Mouse (Mus musculus) liver, adult 2 months (tissue): ENCODE results near the gene Kcne4. TPM values are rescaled to one million over a fixed set of nuclear protein-coding genes. Genes with fewer than 3 reads are reported as not detected.
"Not testable (repeated sequence)": the region's sequence is repeated elsewhere in the genome, so short reads cannot be mapped to it uniquely, and the experiment has no call there.

ENCODE experiments used
- DNase-seq: peaks from one replicate; pipeline ENCODE4 v3.0.0-alpha.2; 2011; ENCODE audit warnings: low read depth, low spot score; ENCODE audit errors: extremely low read depth
- H3K27ac ChIP-seq: fragments of 200-500 bp; replicated peaks from 2 replicates; pipeline ENCODE4 v1.5.1; 2012; ENCODE audit warnings: low read depth, mild to moderate bottlenecking, control low read depth, inconsistent platforms, low read length; ENCODE audit not compliant: insufficient read depth
- H3K27me3 ChIP-seq: fragments of 200-500 bp; 2 replicates; pipeline ENCODE4 v1.6.1; 2012; ENCODE audit warnings: mild to moderate bottlenecking, moderate library complexity, low read length, inconsistent platforms; ENCODE audit not compliant: control insufficient read depth, insufficient read depth
- H3K36me3 ChIP-seq: fragments of 200-500 bp; 2 replicates; pipeline ENCODE4 v1.6.1; 2012; ENCODE audit warnings: low read length, inconsistent platforms; ENCODE audit not compliant: control insufficient read depth, insufficient read depth
- H3K4me1 ChIP-seq: fragments of 200-500 bp; 2 replicates; pipeline ENCODE4 v1.6.1; 2011; ENCODE audit warnings: low read length; ENCODE audit not compliant: control insufficient read depth, insufficient read depth
- H3K4me3 ChIP-seq: fragments of 200-500 bp; 2 replicates; pipeline ENCODE4 v1.5.1; 2011; ENCODE audit warnings: low read depth, mild to moderate bottlenecking, control low read depth, low read length, moderate library complexity; ENCODE audit not compliant: insufficient read depth
- H3K79me2 ChIP-seq: fragments of 200-500 bp; 2 replicates; pipeline ENCODE4 v1.6.1; 2012; ENCODE audit warnings: inconsistent platforms, mild to moderate bottlenecking, low read length, moderate library complexity; ENCODE audit not compliant: control insufficient read depth, insufficient read depth
- H3K9ac ChIP-seq: fragments of 200-500 bp; 2 replicates; pipeline ENCODE4 v1.6.1; 2012; ENCODE audit warnings: low read depth, mild to moderate bottlenecking, control low read depth, inconsistent platforms, low read length
- CTCF ChIP-seq: fragments of 200-500 bp; IDR thresholded peaks from 2 replicates; pipeline ENCODE4 v1.5.1; 2011; ENCODE audit warnings: low read depth, low read length, control low read depth
- POLR2A ChIP-seq: fragments of 200-500 bp; IDR thresholded peaks from 2 replicates; pipeline ENCODE4 v1.6.1; 2011; ENCODE audit warnings: low read length, control low read depth; ENCODE audit not compliant: insufficient read depth; ENCODE audit errors: extremely low read depth
- WGBS: fragments of 180-500 bp; shearing (Covaris S2); methylation state at CpG from one replicate; pipeline ENCODE4 v1.1.7; 2018; 5-methylcytosine and 5-hydroxymethylcytosine counted together
- polyA plus RNA-seq: library from polyadenylated mRNA; depleted of rRNA; stranded (reverse); fragments of >200 nt; gene quantifications from 2 replicates; pipeline ENCODE4 v1.2.3, GENCODE M21; 2012; rRNA removed
- total RNA-seq: library from RNA; depleted of rRNA; stranded (reverse); fragments of >200 nt; gene quantifications from 2 replicates; pipeline ENCODE4 v1.2.3, GENCODE M21; 2014; rRNA removed

The Kcne4 gene
- total RNA-seq (0.20 and 0.28 TPM in 2 replicates), polyA plus RNA-seq (0.11 and 0.12 TPM in 2 replicates)

DNA sequence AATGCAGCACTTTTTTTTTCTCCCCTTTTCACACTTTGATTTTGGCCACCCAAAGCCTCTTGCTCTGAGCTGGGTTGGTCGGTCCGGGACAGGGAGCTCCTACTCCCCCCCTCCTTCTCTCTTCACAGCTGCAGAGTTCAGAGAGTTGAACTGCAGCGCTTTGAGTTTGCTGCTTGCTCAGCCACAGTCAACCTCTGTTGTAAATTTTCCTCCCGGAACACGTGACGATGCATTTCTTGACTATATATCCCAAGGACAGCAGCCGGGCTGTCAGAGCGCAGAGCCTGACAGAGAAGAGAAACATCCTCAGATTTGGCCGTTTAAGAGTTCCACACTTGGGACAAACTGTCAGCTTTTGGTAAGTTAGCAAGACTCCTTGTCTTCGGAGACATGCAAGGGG is at the start of gene Kcne4:
Kcne4 (plus strand) TSS at position 120 of the 400 bp plus-strand sequence.
- Histone ChIP-seq H3K27me3 (no peaks in the 10 kb centered on the region), H3K79me2 (no peaks in the 10 kb centered on the region), H3K9ac (no peak within 1 kb of the TSS), H3K27ac (no peak within 1 kb of the TSS), H3K36me3 (no peaks in the 10 kb centered on the region), H3K4me1 (no peaks in the 10 kb centered on the region), H3K4me3 (0 out of 2 replicates have a peak within 1 kb of the TSS, but pooled peaks have one; percentile 3)
- TF ChIP-seq CTCF (no peak), POLR2A (no peak)
- WGBS: 73% methylated on average over 10 of the region's 10 CpGs
- no peak for DNase-seq

DNA sequence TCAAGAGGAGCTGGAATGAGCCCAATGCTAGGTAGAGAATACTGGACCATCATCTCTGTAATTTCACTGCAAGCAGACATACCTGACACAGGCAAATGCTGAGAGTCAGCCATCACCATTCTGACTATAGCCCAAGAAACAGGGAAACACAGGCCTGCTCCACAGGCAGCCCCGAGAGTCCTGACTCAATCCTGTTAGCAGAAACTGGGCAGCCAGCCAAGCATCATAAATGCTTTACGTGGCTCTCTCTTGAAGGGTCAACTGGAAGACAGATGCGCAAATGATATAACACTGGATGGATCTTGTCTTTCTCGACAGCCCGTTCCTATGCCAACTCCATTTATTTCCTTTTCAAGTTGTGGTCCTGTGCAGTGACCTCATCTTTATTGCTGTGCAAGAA is 34.7 kb upstream of the Kcne4 start:
- TF ChIP-seq POLR2A: no peak
- TF ChIP-seq CTCF: no peak
- Histone ChIP-seq H3K4me1 (no peaks in the 10 kb centered on the region), H3K27ac (no peak overlapping the region), H3K36me3 (no peaks in the 10 kb centered on the region), H3K9ac (no peak overlapping the region), H3K79me2 (no peaks in the 10 kb centered on the region), H3K27me3 (no peaks in the 10 kb centered on the region), H3K4me3 (no peak overlapping the region)
- 74% methylated on average over 5 of the region's 5 CpGs for WGBS
- no peak for DNase-seq

DNA sequence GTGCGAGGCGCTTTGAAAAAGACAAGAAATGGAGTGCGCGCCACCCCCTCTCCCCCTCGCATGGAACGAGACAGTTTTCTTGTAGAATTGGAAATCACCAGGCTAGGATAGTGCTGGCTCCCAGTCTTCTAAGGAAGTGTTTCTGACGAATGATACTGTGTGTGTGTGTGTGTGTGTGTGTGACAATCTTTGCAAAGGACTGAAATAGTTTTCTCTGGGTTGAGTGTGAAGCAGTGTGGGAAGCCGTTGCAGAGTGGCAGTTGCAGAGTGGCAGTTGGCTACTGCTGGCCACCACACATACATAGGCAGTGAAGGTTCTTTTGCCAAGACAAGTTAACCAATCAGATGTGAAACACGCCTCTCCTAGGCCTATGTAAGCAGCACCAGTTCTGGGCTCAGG is 31.6 kb upstream of the Kcne4 start:
- not testable (repeated sequence) for DNase-seq, H3K79me2 ChIP-seq, H3K4me1 ChIP-seq, H3K27ac ChIP-seq, H3K36me3 ChIP-seq, H3K9ac ChIP-seq, H3K4me3 ChIP-seq, H3K27me3 ChIP-seq
- WGBS: 94% methylated on average over 9 of the region's 9 CpGs

DNA sequence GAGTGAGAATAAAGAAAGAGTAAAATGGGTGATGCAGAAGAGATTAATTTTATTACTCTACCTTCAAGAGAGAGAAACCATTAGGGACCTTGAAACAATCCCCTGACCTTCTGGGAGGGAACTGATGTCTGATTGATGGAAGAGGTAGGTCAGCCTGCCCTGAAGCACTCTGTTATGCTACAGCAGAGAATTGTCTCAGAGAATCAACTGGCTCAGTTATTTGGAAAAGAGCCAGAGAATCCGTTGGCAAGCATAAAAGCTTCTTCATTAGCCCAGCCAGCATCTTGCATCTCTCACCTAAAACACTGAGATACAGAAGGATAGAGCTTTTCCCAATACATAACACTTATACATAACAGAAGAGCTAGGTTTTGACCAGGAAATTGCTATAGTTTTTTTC is 26.8 kb upstream of the Kcne4 start:
- TF ChIP-seq POLR2A (no peak), CTCF (no peak)
- H3K79me2 ChIP-seq: no peaks in the 10 kb centered on the region
- WGBS: 58% methylated on average over 1 of the region's 1 CpGs
- no peak overlapping the region for H3K27ac ChIP-seq
- H3K4me3 ChIP-seq: no peak overlapping the region
- DNase-seq: no peak
- H3K27me3 ChIP-seq: no peaks in the 10 kb centered on the region
- no peaks in the 10 kb centered on the region for H3K4me1 ChIP-seq
- H3K36me3 ChIP-seq: no peaks in the 10 kb centered on the region
- H3K9ac ChIP-seq: no peak overlapping the region

DNA sequence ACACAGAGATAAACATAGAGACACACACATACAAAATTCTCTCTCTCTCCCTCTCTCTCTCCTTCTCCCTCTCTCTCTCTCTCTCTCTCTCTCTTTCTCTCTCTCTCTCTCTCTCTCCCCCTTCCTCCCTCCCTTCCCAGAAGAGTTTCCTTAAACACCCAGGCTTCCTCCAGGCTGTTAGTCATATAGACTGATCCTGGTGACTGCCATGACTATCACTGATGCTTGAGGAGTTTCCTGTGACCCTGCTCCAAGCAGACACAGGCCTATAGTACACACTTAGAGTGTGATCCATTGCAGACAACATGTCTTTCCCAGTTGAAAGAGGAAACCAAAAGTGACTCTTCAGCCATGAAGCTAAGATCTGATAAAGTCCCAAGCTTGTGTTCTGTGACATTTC is 9.1 kb upstream of the Kcne4 start:
- no peaks in the 10 kb centered on the region for H3K79me2 ChIP-seq
- no peaks in the 10 kb centered on the region for H3K4me1 ChIP-seq
- no peak overlapping the region for H3K4me3 ChIP-seq
- H3K36me3 ChIP-seq: no peaks in the 10 kb centered on the region
- H3K27me3 ChIP-seq: no peaks in the 10 kb centered on the region
- H3K9ac ChIP-seq: no peak overlapping the region
- no peak overlapping the region for H3K27ac ChIP-seq
- DNase-seq: no peak
- no peak for TF ChIP-seq POLR2A
- TF ChIP-seq CTCF: no peak

DNA sequence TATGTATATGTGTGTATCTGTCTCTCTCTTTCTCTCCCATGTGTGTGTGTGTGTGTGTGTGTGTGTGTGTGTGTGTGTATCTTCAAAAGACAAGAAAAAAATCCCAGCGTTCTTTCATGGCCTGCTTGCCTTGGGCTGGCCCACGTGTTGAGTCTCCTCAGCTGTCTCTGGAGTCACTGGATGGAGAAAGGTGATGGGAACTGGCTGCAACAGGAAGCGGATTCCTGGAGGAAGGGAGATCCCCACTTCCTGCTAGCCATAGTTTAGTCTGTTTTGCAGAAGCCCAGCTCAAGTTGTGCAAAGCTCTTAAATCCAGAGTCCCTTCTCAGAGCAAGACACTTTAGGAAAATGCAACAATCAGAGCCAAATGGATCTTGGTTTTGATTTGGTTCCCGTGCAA is 6.7 kb upstream of the Kcne4 start:
- H3K4me3 ChIP-seq: no peak overlapping the region
- no peaks in the 10 kb centered on the region for H3K27me3 ChIP-seq
- no peaks in the 10 kb centered on the region for H3K4me1 ChIP-seq
- H3K36me3 ChIP-seq: no peaks in the 10 kb centered on the region
- no peaks in the 10 kb centered on the region for H3K79me2 ChIP-seq
- H3K27ac ChIP-seq: no peak overlapping the region
- DNase-seq: no peak
- TF ChIP-seq POLR2A (no peak), CTCF (no peak)
- no peak overlapping the region for H3K9ac ChIP-seq
- WGBS: 63% methylated on average over 4 of the region's 4 CpGs
